Mouse (Mus musculus): Measurements from ENCODE around the gene Grwd1. TPM values are rescaled to one million over a fixed set of nuclear protein-coding genes. Genes with fewer than 3 reads are reported as not detected.
"Not testable (repeated sequence)": the region's sequence is repeated elsewhere in the genome, so short reads cannot be mapped to it uniquely, and the experiment has no call there.

Grwd1 gene
- total RNA-seq (2022) = 10 to 100 TPM; 15.5 to 17.3 (median 16.1) TPM

GRCm38 (mm10) chr7:45830427-45831127, at the start of gene Grwd1:
Gene Grwd1, minus strand, starts transcription at chr7:45830944.
- peak; percentile 71 to 72 for DNase-seq (ENCODE audit: low spot score in 2 of 2)

GRCm38 (mm10) chr7:45880531-45880930, 49.8 kb upstream of the Grwd1 start:
- no peak for DNase-seq (ENCODE audit: low spot score in 2 of 2)

- DNase-seq (ENCODE audit: low spot score in 2 of 2) = not testable (repeated sequence)
These were observed 47.5 kb upstream of the Grwd1 start, which contains the start of gene Grin2d for GRCm38 (mm10) chr7:45878278-45878677. Gene Grin2d, minus strand, starts transcription at chr7:45878378.

- no peak for DNase-seq (ENCODE audit: low spot score in 2 of 2)
These were observed 46.2 kb upstream of the Grwd1 start for GRCm38 (mm10) chr7:45876895-45877294.

- peak in 1 of 2 experiments; percentile 17 for DNase-seq (ENCODE audit: low spot score in 2 of 2)
These were observed 42.6 kb upstream of the Grwd1 start for GRCm38 (mm10) chr7:45873061-45873947.

GRCm38 (mm10) chr7:45872624-45873023, 41.9 kb upstream of the Grwd1 start, which contains the start of gene Kdelr1:
Gene Kdelr1, plus strand, starts transcription at chr7:45872772.
- DNase-seq (ENCODE audit: low spot score in 2 of 2) = peak; percentile 73 to 82

- no peak for DNase-seq (ENCODE audit: low spot score in 2 of 2)
These were observed 39.7 kb upstream of the Grwd1 start for GRCm38 (mm10) chr7:45870282-45871058.

- DNase-seq (ENCODE audit: low spot score in 2 of 2) = no peak
These were observed 39.0 kb upstream of the Grwd1 start for GRCm38 (mm10) chr7:45869787-45870186.

- no peak for DNase-seq (ENCODE audit: low spot score in 2 of 2)
These were observed 38.4 kb upstream of the Grwd1 start for GRCm38 (mm10) chr7:45869107-45869670.

- no peak for DNase-seq (ENCODE audit: low spot score in 2 of 2)
These were observed 37.1 kb upstream of the Grwd1 start for GRCm38 (mm10) chr7:45867871-45868270.

- peak; percentile 87 to 89 for DNase-seq (ENCODE audit: low spot score in 2 of 2)
These were observed 35.5 kb upstream of the Grwd1 start for GRCm38 (mm10) chr7:45865925-45866910.

- DNase-seq (ENCODE audit: low spot score in 2 of 2) = no peak
These were observed 33.7 kb upstream of the Grwd1 start for GRCm38 (mm10) chr7:45864435-45864834.

GRCm38 (mm10) chr7:45862804-45863203, 32.1 kb upstream of the Grwd1 start:
- DNase-seq (ENCODE audit: low spot score in 2 of 2) = no peak

- DNase-seq (ENCODE audit: low spot score in 2 of 2) = no peak
These were observed 28.3 kb upstream of the Grwd1 start for GRCm38 (mm10) chr7:45859008-45859407.

- no peak for DNase-seq (ENCODE audit: low spot score in 2 of 2)
These were observed 26.5 kb upstream of the Grwd1 start for GRCm38 (mm10) chr7:45856950-45857901.

- DNase-seq (ENCODE audit: low spot score in 2 of 2) = no peak
These were observed 22.3 kb upstream of the Grwd1 start for GRCm38 (mm10) chr7:45853089-45853488.

- DNase-seq (ENCODE audit: low spot score in 2 of 2) = no peak
These were observed 19.9 kb upstream of the Grwd1 start for GRCm38 (mm10) chr7:45850661-45851060.

GRCm38 (mm10) chr7:45848447-45849027, 17.8 kb upstream of the Grwd1 start:
- DNase-seq (ENCODE audit: low spot score in 2 of 2) = no peak

Data from gastrocnemius, adult 8-10 months (tissue).